ENCODE assay signal across 35 mouse cellular contexts in the genomic region with DNA sequence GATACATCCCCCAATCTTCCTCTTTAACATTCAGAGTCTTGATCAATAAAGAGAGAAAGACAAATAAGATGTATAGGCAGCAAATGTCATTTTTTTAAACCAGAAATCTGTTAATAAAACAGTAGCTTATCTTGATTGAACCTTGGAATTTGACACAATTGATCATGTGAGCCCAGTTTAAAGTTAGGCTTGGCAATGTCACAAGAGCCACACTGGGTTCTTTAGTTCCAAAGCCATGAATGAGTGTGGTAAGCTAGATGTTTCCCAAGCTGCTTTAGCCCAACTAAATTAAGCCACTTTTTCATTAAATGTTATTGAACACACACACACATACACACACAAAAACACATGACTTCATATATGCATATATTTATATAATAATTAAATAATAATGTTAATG.
"Had no signal": no experiment of that assay in that cellular context is flagged by ENCODE, and none has a peak within 500 bp of the region (broad histone marks: within the 10 kb centered on the region; RNA-seq: fewer than 3 reads in every experiment).

No protein-coding gene starts in this region.

- H3K36me3 ChIP-seq: heart, embryonic 10.5 days; heart, embryonic 12.5 days; heart, embryonic 13.5 days; heart, embryonic 15.5 days; hindbrain, embryonic 10.5 days; hindbrain, embryonic 12.5 days; hindbrain, embryonic 15.5 days; intestine, embryonic 15.5 days; kidney, embryonic 15.5 days had no signal

- DNase-seq: heart, postnatal 10 days; heart, postnatal 14 days; heart, postnatal 36 days; heart, postnatal 4 days; kidney, adult 11 months; kidney, adult 18-20 months; kidney, adult 2 months; kidney, adult 8-10 months; kidney, adult 9 months; kidney, postnatal 10 days; kidney, postnatal 14 days; kidney, postnatal 25 days; kidney, postnatal 36 days; kidney, postnatal 4 days; layer of hippocampus, adult 9-11 months; layer of hippocampus, postnatal 36 days had no signal

- H3K4me3 ChIP-seq: heart, embryonic 10.5 days; heart, embryonic 12.5 days; heart, embryonic 13.5 days; heart, embryonic 15.5 days; hindbrain, embryonic 10.5 days; hindbrain, embryonic 12.5 days; hindbrain, embryonic 13.5 days; hindbrain, embryonic 15.5 days; intestine, embryonic 15.5 days; kidney, embryonic 15.5 days; layer of hippocampus, adult 2 months had no signal

- H3K4me1 ChIP-seq: heart, embryonic 10.5 days; heart, embryonic 12.5 days; heart, embryonic 13.5 days; heart, embryonic 15.5 days; hindbrain, embryonic 10.5 days; hindbrain, embryonic 13.5 days; intestine, embryonic 15.5 days; kidney, embryonic 15.5 days had no signal

- H3K4me2 ChIP-seq: heart, embryonic 11.5 days; heart, embryonic 12.5 days; heart, embryonic 13.5 days; heart, embryonic 15.5 days; hindbrain, embryonic 12.5 days; hindbrain, embryonic 13.5 days; hindbrain, embryonic 14.5 days; hindbrain, embryonic 15.5 days; intestine, embryonic 15.5 days; kidney, embryonic 15.5 days had no signal

- H3K27ac ChIP-seq: heart, embryonic 10.5 days; heart, embryonic 13.5 days; heart, embryonic 15.5 days; hindbrain, embryonic 10.5 days; hindbrain, embryonic 12.5 days; hindbrain, embryonic 13.5 days; hindbrain, embryonic 14.5 days; hindbrain, embryonic 15.5 days; hindbrain, postnatal 0 days; intestine, embryonic 15.5 days; kidney, embryonic 15.5 days; kidney, postnatal 0 days; layer of hippocampus, adult 2 months had no signal

- H3K9ac ChIP-seq: heart, embryonic 12.5 days; heart, embryonic 13.5 days; heart, embryonic 15.5 days; hindbrain, embryonic 12.5 days; hindbrain, embryonic 13.5 days; hindbrain, embryonic 14.5 days; hindbrain, embryonic 15.5 days; intestine, embryonic 15.5 days; kidney, embryonic 15.5 days had no signal

- ATAC-seq: hindbrain, embryonic 16.5 days; hindbrain, postnatal 0 days; inflammation-experienced regulatory T-cells, adult 6 months; intestine, embryonic 15.5 days; intestine, embryonic 16.5 days; intestine, postnatal 0 days had no signal

- H3K9me3 ChIP-seq: heart, embryonic 10.5 days; heart, embryonic 12.5 days; heart, embryonic 13.5 days; heart, embryonic 15.5 days; hindbrain, embryonic 10.5 days; hindbrain, embryonic 12.5 days; hindbrain, embryonic 13.5 days; hindbrain, embryonic 15.5 days; intestine, embryonic 15.5 days; kidney, embryonic 15.5 days had no signal

- H3K27me3 ChIP-seq: heart, embryonic 12.5 days; heart, embryonic 13.5 days; heart, embryonic 15.5 days; hindbrain, embryonic 12.5 days; hindbrain, embryonic 13.5 days; hindbrain, embryonic 15.5 days; intestine, embryonic 15.5 days; kidney, embryonic 15.5 days had no signal
